Mouse (Mus musculus) T-cell, adult 2 months (primary cell): ENCODE measurements around the gene Ssh3.

Experiments used
- DNase-seq: peaks from one replicate; pipeline ENCODE4 v3.0.0; 2022; ENCODE audit warnings: low spot score

The Ssh3 gene

GRCm38 (mm10) chr19:4244775-4245174 is 24.2 kb downstream of the Ssh3 start:
- DNase-seq: no peak

GRCm38 (mm10) chr19:4242416-4242815 is 26.6 kb downstream of the Ssh3 start:
- no peak for DNase-seq

- no peak for DNase-seq
Measured at GRCm38 (mm10) chr19:4240247-4240668, 28.7 kb downstream of the Ssh3 start.

DNA sequence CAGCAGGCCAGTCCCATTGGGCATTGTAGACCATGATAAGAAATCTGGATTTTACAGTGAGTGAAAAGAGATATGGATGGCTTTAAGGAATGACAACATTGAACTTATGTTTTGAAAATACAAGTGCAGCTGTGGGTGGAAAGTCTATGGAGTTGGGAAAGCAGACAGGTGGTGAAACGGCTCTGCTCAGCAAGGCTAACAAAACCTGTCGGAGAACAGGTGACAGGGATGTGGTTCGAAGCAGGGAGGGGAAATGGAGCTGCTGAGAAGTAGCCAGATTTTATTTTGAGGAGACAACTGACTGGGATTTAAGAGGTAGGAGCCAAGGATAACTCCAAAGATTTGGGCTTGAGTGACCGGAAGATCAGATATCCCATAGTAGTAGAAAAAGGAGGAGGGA is 34.4 kb downstream of the Ssh3 start:
- no peak for DNase-seq

DNA sequence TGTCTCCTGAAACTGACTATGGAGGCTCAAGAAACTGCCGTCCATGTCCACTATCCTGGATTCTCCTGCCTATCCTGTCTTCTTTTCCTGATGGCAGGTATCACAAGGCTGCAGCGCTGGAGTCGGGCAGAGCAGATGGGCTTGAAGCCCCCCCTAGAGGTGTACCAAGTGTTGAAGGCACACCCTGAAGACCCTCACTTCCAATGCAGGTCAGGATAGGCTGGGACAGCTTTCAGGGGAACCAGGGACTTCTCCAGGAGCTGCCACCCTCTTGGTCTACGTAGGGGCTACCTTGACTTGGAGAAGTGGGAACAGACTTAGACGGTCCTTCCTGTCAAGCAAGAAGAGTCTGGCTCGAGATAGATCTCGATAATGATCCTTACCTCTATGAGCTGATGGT is 36.3 kb downstream of the Ssh3 start:
- DNase-seq: no peak

- DNase-seq: no peak
Measured at GRCm38 (mm10) chr19:4232186-4232572, 36.8 kb downstream of the Ssh3 start.

GRCm38 (mm10) chr19:4231253-4232185 is 37.5 kb downstream of the Ssh3 start, which contains the start of gene Pold4:
Gene Pold4 (plus strand): TSS chr19:4231899.
- DNase-seq: peak; percentile 94

- DNase-seq: no peak
Measured at GRCm38 (mm10) chr19:4230415-4230814, 38.6 kb downstream of the Ssh3 start.

- DNase-seq: no peak
Measured at GRCm38 (mm10) chr19:4229451-4230076, 39.4 kb downstream of the Ssh3 start.

DNA sequence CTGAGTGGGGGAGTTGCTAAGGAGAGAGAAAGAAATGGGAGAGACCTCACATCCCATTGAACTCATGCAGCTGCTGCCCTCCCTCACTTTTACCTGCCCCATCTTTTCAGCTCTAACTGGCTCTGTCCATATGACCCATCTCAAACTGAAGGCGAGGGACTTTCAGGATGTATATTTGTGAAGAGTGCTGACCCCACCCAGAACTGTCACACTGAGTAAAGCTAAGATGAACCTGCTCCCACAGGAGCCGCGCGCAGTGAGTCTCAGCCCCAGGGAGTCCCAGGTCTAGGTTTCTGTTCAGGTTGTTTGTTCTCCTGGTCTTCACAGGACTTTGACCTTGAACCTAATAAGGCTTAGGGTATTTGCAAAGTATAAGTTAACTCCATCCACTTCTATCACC is 40.1 kb downstream of the Ssh3 start:
- DNase-seq: no peak

DNA sequence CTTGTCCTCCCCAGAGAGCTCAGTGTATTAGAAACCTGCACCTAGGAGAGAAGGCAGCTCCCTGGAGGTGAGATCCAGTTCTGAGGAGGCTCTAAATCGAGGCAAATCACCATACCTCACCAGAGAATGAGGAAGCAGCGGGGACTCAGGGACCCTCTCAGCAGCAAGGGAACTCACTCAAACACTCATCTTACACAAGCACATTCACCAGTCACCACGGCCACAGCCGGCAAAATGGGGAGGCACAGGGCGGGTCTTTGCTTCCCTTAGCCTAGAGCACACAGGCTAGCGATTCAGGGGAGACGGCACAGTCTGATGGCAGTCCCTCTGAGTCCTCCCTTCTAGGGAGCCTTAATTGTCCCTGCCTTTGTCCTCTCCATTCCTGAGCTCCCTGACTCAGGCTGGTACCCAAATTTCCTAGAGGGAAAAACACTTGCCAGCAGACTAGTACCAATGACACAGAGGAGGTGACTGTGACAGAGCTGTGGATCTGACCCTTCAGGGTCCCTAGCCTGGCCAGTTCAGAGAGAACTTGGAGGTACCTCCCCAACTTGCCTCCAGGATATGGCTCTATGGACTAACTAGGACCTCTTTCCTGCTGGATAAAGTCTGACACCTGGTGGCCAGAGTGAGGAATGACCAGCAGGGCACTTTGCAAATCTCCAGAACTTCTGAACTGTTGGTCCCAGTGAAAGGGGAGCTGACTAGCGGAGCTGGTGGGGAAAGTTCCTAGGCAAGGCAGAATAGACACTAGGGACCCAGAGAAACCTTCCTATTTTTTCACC is 40.9 kb downstream of the Ssh3 start:
- DNase-seq: peak; percentile 69

DNA sequence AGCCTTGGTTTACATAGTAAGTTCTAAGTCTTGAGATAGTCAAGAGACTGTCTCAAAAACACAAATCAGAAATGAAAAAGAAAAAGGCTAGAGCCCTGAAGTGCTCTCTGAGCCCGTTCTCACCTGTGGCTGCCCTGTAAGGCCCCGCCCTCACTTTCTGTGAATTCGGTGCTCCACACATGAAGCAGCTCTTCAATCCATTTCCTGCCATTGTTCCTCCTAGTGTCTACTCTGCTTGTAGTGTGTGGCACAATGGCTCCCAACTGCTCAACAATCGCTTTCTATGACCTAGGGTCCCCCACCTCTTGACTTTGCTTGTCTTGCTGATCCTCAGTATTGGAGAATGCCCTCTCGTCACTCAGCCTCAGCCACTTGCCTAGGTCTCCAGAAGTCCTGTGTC is 41.5 kb downstream of the Ssh3 start:
- peak; percentile 59 for DNase-seq

GRCm38 (mm10) chr19:4226779-4227178 is 42.2 kb downstream of the Ssh3 start:
- peak; percentile 55 for DNase-seq

DNA sequence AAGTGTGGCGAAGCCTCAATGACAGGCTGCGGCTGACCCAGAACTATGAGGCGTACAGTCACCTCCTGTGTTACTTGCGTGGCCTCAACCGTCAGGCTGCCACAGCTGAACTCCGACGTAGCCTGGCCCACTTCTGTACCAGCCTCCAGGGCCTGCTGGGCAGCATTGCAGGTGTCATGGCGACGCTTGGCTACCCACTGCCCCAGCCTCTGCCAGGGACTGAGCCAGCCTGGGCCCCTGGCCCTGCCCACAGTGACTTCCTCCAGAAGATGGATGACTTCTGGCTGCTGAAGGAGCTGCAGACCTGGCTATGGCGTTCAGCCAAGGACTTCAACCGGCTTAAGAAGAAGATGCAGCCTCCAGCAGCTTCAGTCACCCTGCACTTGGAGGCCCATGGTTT is 46.8 kb downstream of the Ssh3 start:
- no peak for DNase-seq

GRCm38 (mm10) chr19:4220957-4221743 is 47.8 kb downstream of the Ssh3 start:
- DNase-seq: peak; percentile 51

- DNase-seq: no peak
Measured at GRCm38 (mm10) chr19:4220416-4220815, 48.6 kb downstream of the Ssh3 start.

- DNase-seq: no peak
Measured at GRCm38 (mm10) chr19:4219943-4220342, 49.0 kb downstream of the Ssh3 start.

DNA sequence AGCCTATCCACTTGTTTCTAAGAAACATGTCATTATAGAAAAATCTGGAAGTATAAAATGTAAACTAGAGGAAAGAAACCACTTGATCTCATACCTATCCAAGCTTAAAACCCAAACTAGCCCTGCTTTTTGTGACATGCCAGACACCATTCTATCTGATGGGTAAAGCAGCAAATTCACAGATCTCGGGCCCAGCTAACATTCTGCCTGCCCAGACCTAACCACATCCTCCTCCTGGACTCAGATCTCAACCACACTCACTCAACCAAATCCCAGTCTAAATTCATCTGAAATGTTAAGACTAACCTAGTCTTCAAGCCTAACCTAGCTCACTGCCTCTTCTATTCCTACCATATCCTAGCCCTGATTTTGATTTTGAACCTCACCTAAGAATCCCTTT is 50.2 kb downstream of the Ssh3 start:
- peak; percentile 73 for DNase-seq

DNA sequence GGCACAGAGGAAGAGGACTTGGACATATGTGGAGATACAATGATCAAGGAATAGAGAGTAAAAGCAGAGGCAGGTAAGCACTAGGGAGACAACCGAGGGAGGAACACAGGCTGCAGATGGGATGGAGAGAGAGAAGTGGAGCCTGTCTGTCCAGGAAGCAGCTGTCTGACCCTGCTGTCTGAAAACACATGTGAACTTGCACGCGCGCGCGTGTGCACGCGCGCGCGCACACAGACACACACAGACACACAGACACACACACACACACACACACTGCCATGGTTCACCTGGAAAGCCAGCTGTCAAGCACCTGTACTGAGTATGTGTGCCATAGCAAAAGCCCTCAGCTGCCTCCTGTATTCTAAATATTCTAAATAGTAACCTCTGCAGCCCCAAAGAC is 50.7 kb downstream of the Ssh3 start:
- no peak for DNase-seq

DNA sequence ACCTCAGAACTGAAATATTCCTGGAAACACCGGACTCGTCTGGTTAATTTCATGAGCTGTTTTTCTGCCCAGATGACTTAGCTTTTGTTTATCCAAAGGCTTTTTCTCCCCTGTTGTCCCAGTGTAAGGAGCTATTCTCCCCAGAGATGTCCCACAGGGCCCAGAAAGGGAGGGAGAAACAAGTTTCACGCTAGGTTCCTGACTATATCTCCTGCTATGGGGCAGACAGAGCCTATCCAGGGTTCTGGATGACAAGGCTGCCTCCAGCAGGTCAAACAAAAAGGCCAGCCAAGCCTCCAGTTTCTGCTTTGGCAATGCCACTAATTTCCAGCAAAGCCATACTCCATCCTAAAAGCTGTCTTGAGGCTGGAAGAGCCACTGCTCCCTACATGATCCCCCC is 51.1 kb downstream of the Ssh3 start:
- DNase-seq: no peak

GRCm38 (mm10) chr19:4217140-4217539 is 51.8 kb downstream of the Ssh3 start:
- no peak for DNase-seq
